8 mouse cellular contexts compared by ENCODE assay signal in genomic region chr4:62479937-62480708, GRCm38 (mm10). TPM values are rescaled to one million over a fixed set of nuclear protein-coding genes. Genes with fewer than 3 reads are reported as not detected.
DNase-seq lines count a peak whose midpoint lies in the region; ATAC-seq lines count a peak whose summit lies in the region.

TSS of gene Bspry (plus strand) at chr4:62480053.

- peak within 1 kb of the TSS; percentile 64 for H3K9ac ChIP-seq in intestine, embryonic 16.5 days (ENCODE audit: low read depth, low read length)
- no peak within 1 kb of the TSS; the same call in 1 of the 2 replicates for H3K9ac ChIP-seq in liver, embryonic 16.5 days (ENCODE audit: low read depth, low read length)
- no peak within 1 kb of the TSS for H3K9ac ChIP-seq in neural tube, embryonic 11.5 days (ENCODE audit: low read length)

- DNase-seq in adrenal gland, postnatal 25 days = peak; percentile 50
- DNase-seq in forebrain, embryonic 10.5 days (ENCODE audit: extremely low spot score, low spot score) = peak; percentile 36
- DNase-seq in neural tube, embryonic 11.5 days (ENCODE audit: low spot score) = peak; percentile 22
- peak; percentile 60 to 71 for DNase-seq in thymus, postnatal 36 days
- no peak for DNase-seq in left cerebral cortex, adult 9 months (ENCODE audit: low spot score in 2 of 2)

- H3K36me3 ChIP-seq in forebrain, embryonic 10.5 days (replicated peaks) = no peaks in the 10 kb centered on the region
- no peaks in the 10 kb centered on the region for H3K36me3 ChIP-seq in intestine, embryonic 16.5 days (ENCODE audit: control insufficient read depth, insufficient read depth, low read length)
- H3K36me3 ChIP-seq in liver, embryonic 16.5 days (ENCODE audit: control insufficient read depth, insufficient read depth) = no peaks in the 10 kb centered on the region
- H3K36me3 ChIP-seq in neural tube, embryonic 11.5 days (ENCODE audit: control insufficient read depth, insufficient read depth, low read length) = no peaks in the 10 kb centered on the region

- peak within 1 kb of the TSS; percentile 81 for H3K4me2 ChIP-seq in intestine, embryonic 16.5 days (ENCODE audit: low read depth, low read length)
- peak within 1 kb of the TSS; percentile 85 for H3K4me2 ChIP-seq in liver, embryonic 16.5 days (ENCODE audit: low read depth, low read length)
- H3K4me2 ChIP-seq in neural tube, embryonic 11.5 days (ENCODE audit: low read depth) = peak within 1 kb of the TSS; percentile 69

- ATAC-seq in CD4-positive, CD25-positive, alpha-beta regulatory T cell, adult 4 months = peak; percentile 58
- ATAC-seq in intestine, embryonic 16.5 days = peak; percentile 89
- peak; percentile 71 for ATAC-seq in liver, embryonic 16.5 days (ENCODE audit: low read depth)
- peak; percentile 38; the same call in 1 of the 2 replicates for ATAC-seq in neural tube, embryonic 11.5 days (ENCODE audit: insufficient read depth, low FRiP score, low TSS enrichment)

- no peaks in the 10 kb centered on the region for H3K9me3 ChIP-seq in forebrain, embryonic 10.5 days
- no peaks in the 10 kb centered on the region for H3K9me3 ChIP-seq in intestine, embryonic 16.5 days (ENCODE audit: control insufficient read depth, low read length)
- no peaks in the 10 kb centered on the region for H3K9me3 ChIP-seq in liver, embryonic 16.5 days (replicated peaks; ENCODE audit: control insufficient read depth, low read length)
- no peaks in the 10 kb centered on the region for H3K9me3 ChIP-seq in neural tube, embryonic 11.5 days (ENCODE audit: control insufficient read depth, low read length)

- under 1% methylated on average over 71 of the region's 71 CpGs for WGBS in forebrain, embryonic 10.5 days
- under 1% methylated on average over 71 of the region's 71 CpGs for WGBS in intestine, embryonic 16.5 days
- WGBS in liver, embryonic 16.5 days (ENCODE audit: insufficient replicate concordance) = 2% methylated on average over 71 of the region's 71 CpGs
- WGBS in neural tube, embryonic 11.5 days = 2% methylated on average over 47 of the region's 71 CpGs

- H3K4me3 ChIP-seq in forebrain, embryonic 10.5 days = peak within 1 kb of the TSS; percentile 59
- peak within 1 kb of the TSS; percentile 52 for H3K4me3 ChIP-seq in intestine, embryonic 16.5 days (ENCODE audit: low read length)
- peak within 1 kb of the TSS; percentile 56 for H3K4me3 ChIP-seq in liver, embryonic 16.5 days (ENCODE audit: low read depth, low read length)
- peak within 1 kb of the TSS; percentile 42 for H3K4me3 ChIP-seq in neural tube, embryonic 11.5 days (ENCODE audit: low read depth, low read length)

- H3K4me1 ChIP-seq in forebrain, embryonic 10.5 days = peaks cover 14% of the 10 kb centered on the region
- H3K4me1 ChIP-seq in intestine, embryonic 16.5 days (ENCODE audit: control insufficient read depth, insufficient read depth, low read length) = peaks cover under 1% of the 10 kb centered on the region; the same call in 1 of the 2 replicates
- H3K4me1 ChIP-seq in liver, embryonic 16.5 days (ENCODE audit: control insufficient read depth, low read depth, low read length) = peaks cover 10% of the 10 kb centered on the region
- H3K4me1 ChIP-seq in neural tube, embryonic 11.5 days (ENCODE audit: control insufficient read depth, insufficient read depth, low read length) = peaks cover 4% of the 10 kb centered on the region; the same call in 1 of the 2 replicates

- H3K27ac ChIP-seq in forebrain, embryonic 10.5 days = no peak within 1 kb of the TSS
- H3K27ac ChIP-seq in intestine, embryonic 16.5 days (ENCODE audit: low read length) = peak within 1 kb of the TSS; percentile 22; the same call in 1 of the 2 replicates
- H3K27ac ChIP-seq in liver, embryonic 16.5 days (ENCODE audit: low read length) = no peak within 1 kb of the TSS
- no peak within 1 kb of the TSS for H3K27ac ChIP-seq in neural tube, embryonic 11.5 days (ENCODE audit: low read depth, low read length)

- H3K27me3 ChIP-seq in forebrain, embryonic 10.5 days (ENCODE audit: poor library complexity, severe bottlenecking) = peaks cover 61% of the 10 kb centered on the region
- H3K27me3 ChIP-seq in intestine, embryonic 16.5 days (replicated peaks; ENCODE audit: control insufficient read depth, insufficient read depth, low read length) = no peaks in the 10 kb centered on the region
- peaks cover 33% of the 10 kb centered on the region for H3K27me3 ChIP-seq in liver, embryonic 16.5 days (ENCODE audit: control insufficient read depth, insufficient read depth, low read depth, low read length)
- peaks cover 15% of the 10 kb centered on the region for H3K27me3 ChIP-seq in neural tube, embryonic 11.5 days (ENCODE audit: control insufficient read depth, insufficient read depth, low read length)

RNA-seq across cellular contexts. Expression of gene Bspry, which starts in this region (rescaled TPM):
- 1 to 10 TPM in 1 of 2 experiments, under 1 TPM in 1; 0.73 to 1.5 TPM for polyA plus RNA-seq in CD4-positive, CD25-positive, alpha-beta regulatory T cell, adult 4 months (2017; shearing (Covaris generic))
- total RNA-seq in adrenal gland, postnatal 25 days (2021) = 2.4 and 3.5 TPM in 2 replicates
- polyA plus RNA-seq in forebrain, embryonic 10.5 days (2016; fragmentation: Nextera tagmentation; extraction: Ambion mirVana) = 1.1 and 1.4 TPM in 2 replicates
- 29.9 and 31.6 TPM in 2 replicates for polyA plus RNA-seq in intestine, embryonic 16.5 days (2015; fragmentation: Nextera tagmentation; extraction: Ambion mirVana)
- polyA plus RNA-seq in liver, embryonic 16.5 days (2015; fragmentation: Nextera tagmentation; extraction: Ambion mirVana) = 0.15 and 0.27 TPM in 2 replicates
- 0.82 and 1.2 TPM in 2 replicates for polyA plus RNA-seq in neural tube, embryonic 11.5 days (2014; fragmentation: Nextera tagmentation; extraction: Ambion mirVana)

Comparison
In these comparisons a context has a peak if more than half of its experiments do, and no peak if none do; other contexts are left out.
1. RNA of gene Bspry (polyA plus RNA-seq): 29.9 to 31.6 TPM in intestine, embryonic 16.5 days; 0.73 to 1.5 TPM in CD4-positive, CD25-positive, alpha-beta regulatory T cell, adult 4 months, 1.1 to 1.4 TPM in forebrain, embryonic 10.5 days, 0.82 to 1.2 TPM in neural tube, embryonic 11.5 days and 0.15 to 0.27 TPM in liver, embryonic 16.5 days; every median in the first group is over 10 times any median in the second.
2. Peak in ATAC-seq, H3K4me3 ChIP-seq and H3K4me2 ChIP-seq in liver, embryonic 16.5 days; RNA of the gene not detected or under 1 TPM.
3. ATAC-seq: peak in every context shown above with its lines; median percentile 89 in intestine, embryonic 16.5 days; 71 in liver, embryonic 16.5 days; 58 in CD4-positive, CD25-positive, alpha-beta regulatory T cell, adult 4 months; 38 in neural tube, embryonic 11.5 days.
4. DNase-seq: peak in adrenal gland, postnatal 25 days (single experiment), forebrain, embryonic 10.5 days (single experiment), neural tube, embryonic 11.5 days (single experiment) and thymus, postnatal 36 days (2 of 2); none in left cerebral cortex, adult 9 months (0 of 2).
5. Peak in every context shown above with its lines, with median percentiles within 50 percentile points of each other: H3K4me3 ChIP-seq and H3K4me2 ChIP-seq.